Mouse (Mus musculus) urinary bladder, adult 2 months (tissue): Measurements from ENCODE around the gene Slc25a29. TPM values are rescaled to one million over a fixed set of nuclear protein-coding genes. Genes with fewer than 3 reads are reported as not detected.
"Not testable (repeated sequence)": the region's sequence is repeated elsewhere in the genome, so short reads cannot be mapped to it uniquely, and the experiment has no call there.

Experiments
- DNase-seq: peaks from one replicate; pipeline ENCODE4 v3.0.0; 2022; ENCODE audit warnings: low spot score
- polyA plus RNA-seq: library from polyadenylated mRNA; depleted of rRNA; stranded (reverse); fragments of >200 nt; gene quantifications from 2 replicates; pipeline ENCODE4 v1.2.3, GENCODE M21; 2012; rRNA removed

Gene Slc25a29
- polyA plus RNA-seq: 7.6 and 8.8 TPM in 2 replicates

- DNase-seq: peak; percentile 92
These were observed at the start of gene Slc25a29, which contains the start of gene Slc25a47 for GRCm38 (mm10) chr12:108835840-108836409. Gene Slc25a29 (minus strand): TSS chr12:108835883. Gene Slc25a47 (plus strand): TSS chr12:108836046.

GRCm38 (mm10) chr12:108882776-108883175 is 47.1 kb upstream of the Slc25a29 start:
- DNase-seq: no peak

- no peak for DNase-seq
These were observed 45.5 kb upstream of the Slc25a29 start for GRCm38 (mm10) chr12:108881192-108881591.

- DNase-seq: no peak
These were observed 44.9 kb upstream of the Slc25a29 start for GRCm38 (mm10) chr12:108880606-108881005.

- no peak for DNase-seq
These were observed 43.5 kb upstream of the Slc25a29 start for GRCm38 (mm10) chr12:108879138-108879537.

GRCm38 (mm10) chr12:108873122-108873521 is 37.4 kb upstream of the Slc25a29 start:
- DNase-seq: no peak

GRCm38 (mm10) chr12:108869575-108869974 is 33.9 kb upstream of the Slc25a29 start:
- no peak for DNase-seq

- no peak for DNase-seq
These were observed 29.4 kb upstream of the Slc25a29 start for GRCm38 (mm10) chr12:108865007-108865494.

GRCm38 (mm10) chr12:108858486-108858885 is 22.8 kb upstream of the Slc25a29 start:
- no peak for DNase-seq

GRCm38 (mm10) chr12:108857589-108858184 is 22.0 kb upstream of the Slc25a29 start:
- no peak for DNase-seq

- no peak for DNase-seq
These were observed 21.4 kb upstream of the Slc25a29 start for GRCm38 (mm10) chr12:108857109-108857508.

GRCm38 (mm10) chr12:108856186-108856585 is 20.5 kb upstream of the Slc25a29 start:
- no peak for DNase-seq

- DNase-seq: no peak
These were observed 19.4 kb upstream of the Slc25a29 start for GRCm38 (mm10) chr12:108855081-108855480.

GRCm38 (mm10) chr12:108852822-108853221 is 17.1 kb upstream of the Slc25a29 start:
- no peak for DNase-seq

- no peak for DNase-seq
These were observed 15.2 kb upstream of the Slc25a29 start for GRCm38 (mm10) chr12:108850886-108851285.

- no peak for DNase-seq
These were observed 14.4 kb upstream of the Slc25a29 start for GRCm38 (mm10) chr12:108850129-108850528.

GRCm38 (mm10) chr12:108849488-108850022 is 13.9 kb upstream of the Slc25a29 start:
- DNase-seq: no peak

GRCm38 (mm10) chr12:108848033-108848432 is 12.3 kb upstream of the Slc25a29 start:
- DNase-seq: not testable (repeated sequence)

- DNase-seq: no peak
These were observed 7.0 kb upstream of the Slc25a29 start for GRCm38 (mm10) chr12:108842663-108843062.

- DNase-seq: no peak
These were observed 5.5 kb upstream of the Slc25a29 start for GRCm38 (mm10) chr12:108841181-108841580.

- DNase-seq: no peak
These were observed 1.0 kb upstream of the Slc25a29 start for GRCm38 (mm10) chr12:108836722-108837121.

- DNase-seq: peak; percentile 46
These were observed 359 bp downstream of the Slc25a29 start for GRCm38 (mm10) chr12:108835208-108835839.

- DNase-seq: no peak
These were observed 897 bp downstream of the Slc25a29 start for GRCm38 (mm10) chr12:108834786-108835185.
